Mouse (Mus musculus) MEL (cell line): Measurements from ENCODE around the gene Acacb. TPM values are rescaled to one million over a fixed set of nuclear protein-coding genes. Genes with fewer than 3 reads are reported as not detected.

Experiments
- DNase-seq: peaks from one replicate; pipeline ENCODE4 v3.0.0; 2011; ENCODE audit warnings: low read depth, low spot score
- H3K27ac ChIP-seq: 2 replicates; pipeline ENCODE4 v1.5.1; 2012; ENCODE audit warnings: low read depth, mild to moderate bottlenecking, control low read depth, low read length, moderate library complexity; ENCODE audit not compliant: control insufficient read depth
- H3K27me3 ChIP-seq, 2 experiments: fragments of 150-350 bp in 1 of 2; sonication (generic) in 1 of 2; 2 replicates each; pipeline ENCODE4 v1.6.1; 2012; ENCODE audit warnings: low read length in 2 of 2, mild to moderate bottlenecking in 2 of 2, improper control_type of control experiment in 1 of 2, moderate library complexity in 1 of 2; ENCODE audit not compliant: insufficient read depth in 2 of 2, control insufficient read depth in 1 of 2
- H3K36me3 ChIP-seq, 2 experiments: 2 replicates each; pipeline ENCODE4 v1.6.1; 2012 to 2014; ENCODE audit warnings: low read length in 2 of 2, improper control_type of control experiment in 1 of 2, inconsistent platforms in 1 of 2, mild to moderate bottlenecking in 1 of 2; ENCODE audit not compliant: insufficient read depth in 2 of 2, control insufficient read depth in 1 of 2
- H3K4me1 ChIP-seq, 2 experiments: fragments of 150-350 bp in 1 of 2; sonication (generic) in 1 of 2; 2 replicates each; pipeline ENCODE4 v1.6.1; 2012; ENCODE audit warnings: low read length in 2 of 2, improper control_type of control experiment in 1 of 2, mild to moderate bottlenecking in 1 of 2; ENCODE audit not compliant: insufficient read depth in 2 of 2, control insufficient read depth in 1 of 2
- H3K4me3 ChIP-seq, 2 experiments: fragments of 150-350 bp in 1 of 2; sonication (generic) in 1 of 2; 2 replicates each; pipeline ENCODE4 v1.5.1; 2012; ENCODE audit warnings: low read depth in 2 of 2, low read length in 2 of 2, mild to moderate bottlenecking in 2 of 2, moderate library complexity in 2 of 2, control low read depth in 1 of 2, improper control_type of control experiment in 1 of 2; ENCODE audit not compliant: control insufficient read depth in 1 of 2, insufficient read depth in 1 of 2
- H3K79me2 ChIP-seq: 2 replicates; pipeline ENCODE4 v1.6.1; 2012; ENCODE audit warnings: mild to moderate bottlenecking, low read length, moderate library complexity; ENCODE audit not compliant: control insufficient read depth, poor library complexity, insufficient read depth
- H3K9ac ChIP-seq: 2 replicates; pipeline ENCODE4 v1.6.1; 2012; ENCODE audit warnings: low read depth, mild to moderate bottlenecking, control low read depth, low read length, moderate library complexity; ENCODE audit not compliant: control insufficient read depth, poor library complexity, severe bottlenecking
- H3K9me3 ChIP-seq: fragments of 150-350 bp; sonication (generic); replicated peaks from 2 replicates; pipeline ENCODE4 v1.6.1; 2012; ENCODE audit warnings: mild to moderate bottlenecking, low read length, improper control_type of control experiment, moderate library complexity; ENCODE audit not compliant: insufficient read depth
- CHD1 ChIP-seq: IDR thresholded peaks from 2 replicates; pipeline ENCODE4 v1.6.1; 2012; ENCODE audit warnings: low read depth, mild to moderate bottlenecking, inconsistent platforms, low read length, improper control_type of control experiment
- CHD2 ChIP-seq: IDR thresholded peaks from 2 replicates; pipeline ENCODE4 v1.6.1; 2011; ENCODE audit warnings: low read length, improper control_type of control experiment
- CTCF ChIP-seq, 3 experiments: IDR thresholded peaks in 2 of 3; conservative IDR thresholded peaks in 1 of 3; 2 replicates each; pipeline ENCODE4 v1.5.1; 2011 to 2012; ENCODE audit warnings: low read length in 3 of 3, low read depth in 2 of 3, mild to moderate bottlenecking in 2 of 3, improper control_type of control experiment in 1 of 3, inconsistent platforms in 1 of 3, mixed read lengths in 1 of 3, moderate library complexity in 1 of 3; ENCODE audit not compliant: control insufficient read depth in 1 of 3, insufficient read depth in 1 of 3, poor library complexity in 1 of 3, severe bottlenecking in 1 of 3
- E2F4 ChIP-seq: IDR thresholded peaks from 2 replicates; pipeline ENCODE4 v1.6.1; 2011; ENCODE audit warnings: low read depth, low read length, improper control_type of control experiment, borderline replicate concordance
- ELF1 ChIP-seq: IDR thresholded peaks from 2 replicates; pipeline ENCODE4 v1.6.1; 2014; ENCODE audit warnings: low read depth, mild to moderate bottlenecking, inconsistent platforms, low read length, improper control_type of control experiment, moderate library complexity
- ETS1 ChIP-seq: IDR thresholded peaks from 2 replicates; pipeline ENCODE4 v1.6.1; 2012; ENCODE audit warnings: low read depth, mild to moderate bottlenecking, inconsistent platforms, low read length, improper control_type of control experiment, moderate library complexity
- GABPA ChIP-seq: IDR thresholded peaks from 2 replicates; pipeline ENCODE4 v1.6.1; 2012; ENCODE audit warnings: low read depth, mild to moderate bottlenecking, inconsistent platforms, low read length, improper control_type of control experiment, moderate library complexity
- GATA1 ChIP-seq: IDR thresholded peaks from 2 replicates; pipeline ENCODE4 v1.6.1; 2011; ENCODE audit warnings: low read depth, low read length, improper control_type of control experiment
- HCFC1 ChIP-seq: IDR thresholded peaks from 2 replicates; pipeline ENCODE4 v1.6.1; 2012; ENCODE audit warnings: low read depth, mild to moderate bottlenecking, inconsistent platforms, low read length, improper control_type of control experiment, moderate library complexity
- JUND ChIP-seq: IDR thresholded peaks from 2 replicates; pipeline ENCODE4 v1.6.1; 2011; ENCODE audit warnings: low read depth, mild to moderate bottlenecking, improper control_type of control experiment, low read length
- KAT2A ChIP-seq: conservative IDR thresholded peaks from 2 replicates; pipeline ENCODE4 v1.6.1; 2012; ENCODE audit warnings: low read depth, low read length, improper control_type of control experiment, inconsistent platforms
- MAFK ChIP-seq: IDR thresholded peaks from 2 replicates; pipeline ENCODE4 v1.6.1; 2011; ENCODE audit warnings: low read depth, mild to moderate bottlenecking, low read length, improper control_type of control experiment, borderline replicate concordance
- MAX ChIP-seq: IDR thresholded peaks from 2 replicates; pipeline ENCODE4 v1.6.1; 2011; ENCODE audit warnings: low read length, improper control_type of control experiment
- MAZ ChIP-seq: IDR thresholded peaks from 2 replicates; pipeline ENCODE4 v1.6.1; 2012; ENCODE audit warnings: low read depth, mild to moderate bottlenecking, inconsistent platforms, low read length, improper control_type of control experiment
- MEF2A ChIP-seq: IDR thresholded peaks from 2 replicates; pipeline ENCODE4 v1.6.1; 2014; ENCODE audit warnings: low read depth, mild to moderate bottlenecking, inconsistent platforms, low read length, improper control_type of control experiment; ENCODE audit not compliant: poor library complexity, insufficient replicate concordance, severe bottlenecking; ENCODE audit errors: extremely low read depth
- MXI1 ChIP-seq: IDR thresholded peaks from 2 replicates; pipeline ENCODE4 v1.6.1; 2011; ENCODE audit warnings: mild to moderate bottlenecking, low read depth, low read length, improper control_type of control experiment
- MYC ChIP-seq: IDR thresholded peaks from 2 replicates; pipeline ENCODE4 v1.6.1; 2011; ENCODE audit warnings: low read depth, mild to moderate bottlenecking, low read length, improper control_type of control experiment, moderate library complexity
- NELFE ChIP-seq: IDR thresholded peaks from 2 replicates; pipeline ENCODE4 v1.6.1; 2011; ENCODE audit warnings: low read depth, low read length, improper control_type of control experiment
- NRF1 ChIP-seq: IDR thresholded peaks from 2 replicates; pipeline ENCODE4 v1.6.1; 2014; ENCODE audit warnings: low read depth, mild to moderate bottlenecking, inconsistent platforms, low read length, improper control_type of control experiment, moderate library complexity; ENCODE audit not compliant: poor library complexity, insufficient read depth, severe bottlenecking
- POLR2AphosphoS2 ChIP-seq: IDR thresholded peaks from 2 replicates; pipeline ENCODE4 v1.6.1; 2011; ENCODE audit warnings: low read length, improper control_type of control experiment
- POLR2AphosphoS5 ChIP-seq: IDR thresholded peaks from 2 replicates; pipeline ENCODE4 v1.6.1; 2012; ENCODE audit warnings: low read depth, borderline replicate concordance, mild to moderate bottlenecking, inconsistent platforms, low read length, moderate library complexity, mixed read lengths
- RAD21 ChIP-seq: IDR thresholded peaks from 2 replicates; pipeline ENCODE4 v1.6.1; 2011; ENCODE audit warnings: mild to moderate bottlenecking, low read depth, low read length, improper control_type of control experiment
- RCOR1 ChIP-seq: IDR thresholded peaks from 2 replicates; pipeline ENCODE4 v1.6.1; 2012; ENCODE audit warnings: low read depth, mild to moderate bottlenecking, inconsistent platforms, low read length, improper control_type of control experiment
- SMC3 ChIP-seq: IDR thresholded peaks from 2 replicates; pipeline ENCODE4 v1.6.1; 2011; ENCODE audit warnings: low read depth, low read length, improper control_type of control experiment
- TAL1 ChIP-seq: IDR thresholded peaks from 2 replicates; pipeline ENCODE4 v1.6.1; 2012; ENCODE audit warnings: mild to moderate bottlenecking, inconsistent platforms, low read length, moderate library complexity, mixed read lengths
- TCF12 ChIP-seq: IDR thresholded peaks from 2 replicates; pipeline ENCODE4 v1.6.1; 2014; ENCODE audit warnings: low read depth, mild to moderate bottlenecking, inconsistent platforms, low read length, improper control_type of control experiment, moderate library complexity
- USF1 ChIP-seq: IDR thresholded peaks from 2 replicates; pipeline ENCODE4 v1.6.1; 2014; ENCODE audit warnings: low read depth, mild to moderate bottlenecking, inconsistent platforms, low read length, improper control_type of control experiment, moderate library complexity
- USF2 ChIP-seq, 2 experiments: IDR thresholded peaks; 2 replicates each; pipeline ENCODE4 v1.6.1; 2011 to 2012; ENCODE audit warnings: improper control_type of control experiment in 2 of 2, low read length in 2 of 2, borderline replicate concordance in 1 of 2, inconsistent platforms in 1 of 2, low read depth in 1 of 2, mild to moderate bottlenecking in 1 of 2; ENCODE audit not compliant: insufficient read depth in 1 of 2
- ZC3H11A ChIP-seq: IDR thresholded peaks from 2 replicates; pipeline ENCODE4 v1.6.1; 2012; ENCODE audit warnings: low read depth, mild to moderate bottlenecking, inconsistent platforms, low read length, improper control_type of control experiment
- ZMIZ1 ChIP-seq: IDR thresholded peaks from 2 replicates; pipeline ENCODE4 v1.6.1; 2012; ENCODE audit warnings: low read depth, mild to moderate bottlenecking, inconsistent platforms, low read length, improper control_type of control experiment, moderate library complexity
- ZNF384 ChIP-seq: IDR thresholded peaks from 2 replicates; pipeline ENCODE4 v1.6.1; 2012; ENCODE audit warnings: low read depth, mild to moderate bottlenecking, inconsistent platforms, low read length, improper control_type of control experiment
- polyA plus RNA-seq, 2 experiments: library from polyadenylated mRNA; stranded (reverse) in 1 of 2; unstranded in 1 of 2; fragments of >175 nt in 1 of 2; fragments of >200 nt in 1 of 2; gene quantifications; 2 replicates each; pipeline versions ENCODE4 v1.2.1 to v1.2.4; 2012; ENCODE audit warnings: low replicate concordance in 2 of 2, low read depth in 1 of 2; ENCODE audit not compliant: insufficient read length in 2 of 2, insufficient read depth in 1 of 2, missing spikeins in 1 of 2
- total RNA-seq: library from RNA; depleted of rRNA; stranded (reverse); fragments of 300-350 nt; gene quantifications from 2 replicates; pipeline ENCODE4 v1.2.3, GENCODE M21; 2012

The Acacb gene
- total and polyA plus RNA-seq, 3 experiments: 2.0 to 5.3 TPM; not detected in 1

- TF ChIP-seq HCFC1: no peak; the same call in 1 of the 2 replicates
- TF ChIP-seq MYC: 0 out of 2 replicates have a peak, but pooled peaks have one; percentile 52
Observed at GRCm38 (mm10) chr5:114175596-114176171, 29.3 kb downstream of the Acacb start (continued).

GRCm38 (mm10) chr5:114176548-114177400 is 30.4 kb downstream of the Acacb start:
- peak; percentile 69 for DNase-seq
- H3K79me2 ChIP-seq: no peaks in the 10 kb centered on the region; the same call in 1 of the 2 replicates
- no peaks in the 10 kb centered on the region; a peak in 1 of 4 replicates for H3K36me3 ChIP-seq
- peaks cover 4 to 7% of the 10 kb centered on the region in 2 experiments; a peak in 1 of 4 replicates for H3K4me1 ChIP-seq
- H3K9me3 ChIP-seq: no peaks in the 10 kb centered on the region
- peak overlapping the region; percentile 60 for H3K9ac ChIP-seq
- no peaks in the 10 kb centered on the region; a peak in 1 of 4 replicates for H3K27me3 ChIP-seq
- H3K4me3 ChIP-seq: peak overlapping the region; percentile 75 to 91
- peak overlapping the region; percentile 53 for H3K27ac ChIP-seq
- TF ChIP-seq TCF12 (no peak), NRF1 (no peak), NELFE (0 out of 2 replicates have a peak, but pooled peaks have one; percentile 7), TAL1 (no peak), CHD1 (0 out of 2 replicates have a peak, but pooled peaks have one; percentile 68), ZMIZ1 (no peak), ZC3H11A (no peak), GABPA (no peak), USF1 (peak; percentile 9; the same call in 1 of the 2 replicates), E2F4 (no peak), MAZ (no peak; the same call in 1 of the 2 replicates), KAT2A (no peak), CHD2 (peak; percentile 11; the same call in 1 of the 2 replicates), ETS1 (peak; percentile 19; the same call in 1 of the 2 replicates), ELF1 (no peak), JUND (no peak), POLR2AphosphoS2 (no peak), MXI1 (peak; percentile 73), SMC3 (peak; percentile 36), RAD21 (peak; percentile 25), GATA1 (no peak), POLR2AphosphoS5 (no peak), MAFK (0 out of 2 replicates have a peak, but pooled peaks have one; percentile 23), RCOR1 (no peak), MAX (no peak; the same call in 1 of the 2 replicates), USF2 (IDR thresholded peaks at IDR 0.05; ENCODE audit: borderline replicate concordance in 1 of 2, insufficient read depth in 1 of 2, low read depth in 1 of 2, low read length in 2 of 2) (no peak), ZNF384 (peak; percentile 90), CTCF (IDR thresholded peaks at IDR 0.05 in 2 of 3, conservative IDR thresholded peaks at IDR 0.05 in 1 of 3; ENCODE audit: control insufficient read depth in 1 of 3, insufficient read depth in 1 of 3, low read depth in 2 of 3, low read length in 3 of 3, poor library complexity in 1 of 3, severe bottlenecking in 1 of 3) (peak in 2 of 3 experiments; percentile 43 to 46; a peak in 4 of 6 replicates), MEF2A (no peak)
